Mouse (Mus musculus): Measurements from ENCODE around the gene Fam149a. TPM values are rescaled to one million over a fixed set of nuclear protein-coding genes. Genes with fewer than 3 reads are reported as not detected.
A peak's percentile ranks its signal among the peaks of the same experiment; 100 is the strongest.

Gene Fam149a
- total RNA-seq (2021): 1 to 10 TPM; 2.6 to 3.1 TPM
- long read RNA-seq, experiment 1, partial matches to known transcripts: 1 of 6 reads
- long read RNA-seq, experiment 1, other reads (novel, unspliced or antisense): 2 of 6 reads
- long read RNA-seq, experiment 2, partial matches to known transcripts: 0 of 3 reads
- long read RNA-seq, experiment 2, other reads (novel, unspliced or antisense): 0 of 3 reads

GRCm38 (mm10) chr8:45381963-45382347 lies at the start of gene Fam149a:
Gene Fam149a, minus strand, starts transcription at chr8:45382291.
- DNase-seq: no peak

GRCm38 (mm10) chr8:45420151-45420550 lies 38.1 kb upstream of the Fam149a start:
- DNase-seq: no peak

DNA sequence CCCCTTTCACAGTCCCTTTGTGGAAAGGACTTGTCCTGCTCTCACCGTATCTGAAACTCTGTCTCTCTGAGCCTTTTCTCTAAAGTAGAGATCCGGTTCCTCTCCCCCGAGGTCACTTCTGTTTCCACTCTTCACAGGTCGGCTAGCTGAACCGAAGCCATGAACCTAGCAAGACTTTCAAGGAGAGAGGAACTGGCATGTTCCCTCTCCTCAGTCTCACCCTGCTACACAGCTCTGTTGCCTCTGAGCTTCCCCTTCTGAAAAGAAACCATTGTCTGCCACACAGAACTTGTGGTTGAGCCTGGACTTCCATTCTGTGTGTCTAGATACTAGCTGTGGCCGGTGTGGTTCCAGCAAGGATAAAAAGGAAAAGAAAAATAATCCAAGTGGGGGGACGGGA lies 32.9 kb upstream of the Fam149a start:
- DNase-seq: no peak

DNA sequence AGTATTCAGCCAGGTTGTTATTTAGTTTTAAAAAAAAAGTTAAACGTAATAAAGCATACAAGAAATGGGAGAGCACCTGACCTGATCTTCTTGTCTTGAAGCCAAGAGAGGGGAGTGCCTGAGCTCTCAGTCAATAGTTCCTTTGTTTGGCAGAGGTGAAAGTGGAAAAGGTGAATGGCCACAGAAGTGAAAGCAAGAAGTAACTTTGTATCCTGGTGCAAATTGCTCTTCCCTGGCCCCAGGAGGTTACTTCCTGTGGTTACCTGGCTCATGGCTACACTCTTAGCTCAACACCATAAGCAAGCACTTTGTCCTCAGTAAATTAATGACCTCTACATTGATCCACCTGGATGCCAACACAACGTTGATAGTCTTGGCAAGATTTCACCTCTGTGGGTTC lies 28.8 kb upstream of the Fam149a start, which contains the start of gene Tlr3:
Gene Tlr3, minus strand, starts transcription at position 199 of the 400 bp plus-strand sequence.
- no peak for DNase-seq

DNA sequence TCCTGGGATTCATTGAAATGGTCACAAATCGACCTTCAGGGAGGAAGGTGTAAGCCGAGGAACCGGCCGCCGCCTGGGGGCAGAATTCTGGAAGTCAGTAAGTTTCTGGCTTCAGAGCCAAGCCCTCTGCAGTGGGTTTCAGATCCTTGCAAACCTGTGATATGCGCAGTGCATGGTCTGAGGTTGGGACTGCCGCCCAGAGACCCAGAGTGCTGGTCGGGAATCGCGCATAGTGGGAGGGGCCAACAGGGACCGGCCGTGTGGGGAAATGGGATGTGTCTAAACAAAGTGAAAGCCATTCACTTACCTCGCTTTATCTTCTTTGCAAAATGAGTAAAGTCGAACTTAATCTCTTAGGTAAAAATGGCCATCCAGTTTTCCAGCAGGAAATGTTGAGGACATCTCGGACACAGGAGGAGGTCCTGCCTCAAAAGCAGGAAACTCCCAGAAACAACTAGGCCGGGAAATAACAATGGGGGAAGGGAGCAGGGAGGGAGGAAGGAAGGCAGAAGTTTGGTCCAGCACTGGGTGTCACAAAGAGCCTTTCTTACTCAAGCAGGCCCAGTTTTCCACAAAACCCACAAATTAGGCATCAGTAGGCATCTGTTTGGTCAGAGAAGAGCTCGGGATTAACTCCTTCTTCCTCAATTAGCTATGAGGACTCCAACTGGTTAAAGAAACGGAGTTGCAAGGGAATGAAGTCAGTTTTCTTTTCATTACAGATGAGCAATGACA lies 28.2 kb upstream of the Fam149a start:
- DNase-seq: peak; percentile 55

DNA sequence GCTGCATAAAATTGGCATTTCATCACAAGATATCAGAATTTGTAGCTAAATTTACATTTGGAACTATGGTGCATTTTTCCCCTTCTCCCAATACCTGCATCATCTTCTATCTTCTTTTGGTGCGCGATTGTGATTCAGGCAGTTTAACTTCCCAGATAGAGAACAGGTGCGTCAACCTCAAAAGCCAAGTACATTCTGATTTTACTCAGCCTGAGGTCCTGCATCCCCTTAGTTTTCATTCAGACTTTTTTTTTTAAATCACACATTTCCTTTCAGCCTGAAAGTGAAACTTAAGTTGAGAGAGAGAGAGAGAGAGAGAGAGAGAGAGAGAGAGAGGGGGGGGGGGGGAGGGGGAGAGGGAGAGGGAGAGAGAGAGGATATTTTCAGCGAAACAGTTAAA lies 27.6 kb upstream of the Fam149a start:
- DNase-seq: no peak

GRCm38 (mm10) chr8:45383250-45383649 lies 1.2 kb upstream of the Fam149a start:
- DNase-seq: no peak

- DNase-seq: no peak
Measured at GRCm38 (mm10) chr8:45381075-45381962, 772 bp downstream of the Fam149a start.

- no peak for DNase-seq
Measured at GRCm38 (mm10) chr8:45380598-45380997, 1.5 kb downstream of the Fam149a start.

GRCm38 (mm10) chr8:45374071-45374470 lies 8.0 kb downstream of the Fam149a start:
- no peak for DNase-seq

- DNase-seq: no peak
Measured at GRCm38 (mm10) chr8:45367154-45367553, 14.9 kb downstream of the Fam149a start.

GRCm38 (mm10) chr8:45363220-45363619 lies 18.9 kb downstream of the Fam149a start:
- no peak for DNase-seq

GRCm38 (mm10) chr8:45362323-45362722 lies 19.8 kb downstream of the Fam149a start:
- DNase-seq: no peak

- DNase-seq: no peak
Measured at GRCm38 (mm10) chr8:45359091-45359605, 22.9 kb downstream of the Fam149a start.

GRCm38 (mm10) chr8:45358132-45358918 lies 23.8 kb downstream of the Fam149a start:
- DNase-seq: peak; percentile 25

DNA sequence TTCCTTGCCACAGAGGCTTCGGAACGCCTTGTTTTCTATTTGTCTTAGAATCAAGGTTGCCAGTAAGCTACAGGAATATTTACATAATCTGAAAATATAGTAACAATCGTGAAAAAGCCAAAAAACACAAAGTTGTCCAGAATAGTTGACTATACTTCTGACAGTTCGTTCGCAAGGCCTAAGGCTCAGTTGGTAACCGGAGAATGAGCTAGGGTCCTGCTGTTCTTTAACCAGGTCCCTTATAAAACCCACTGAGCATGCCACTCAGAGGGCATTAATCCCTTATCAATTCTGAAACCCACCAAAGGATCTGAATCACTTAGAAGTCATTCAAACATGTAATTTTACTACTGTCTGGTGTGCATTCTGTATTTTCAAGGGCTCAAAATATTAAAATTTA lies 26.3 kb downstream of the Fam149a start:
- DNase-seq: no peak

DNA sequence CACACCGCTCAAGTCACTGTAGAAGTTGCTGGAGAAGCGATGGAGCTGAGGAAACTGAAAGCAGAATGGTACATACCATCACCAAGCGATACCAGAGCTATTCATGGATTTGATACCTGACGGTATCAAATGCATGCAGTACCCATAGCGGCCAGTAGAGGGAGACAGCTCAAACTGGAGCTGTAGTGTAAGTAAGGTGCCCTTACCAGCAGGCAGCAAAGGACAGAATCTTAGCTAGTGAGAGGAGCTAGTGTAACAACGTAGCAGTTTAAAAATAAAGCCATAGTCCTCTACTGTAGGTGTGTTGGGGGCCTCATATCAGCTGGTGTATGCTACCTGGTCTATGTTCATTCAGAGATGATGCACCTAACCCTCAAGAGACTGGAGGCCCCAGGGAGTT lies 37.1 kb downstream of the Fam149a start:
- DNase-seq: no peak

GRCm38 (mm10) chr8:45344298-45344697 lies 37.8 kb downstream of the Fam149a start:
- DNase-seq: no peak

DNA sequence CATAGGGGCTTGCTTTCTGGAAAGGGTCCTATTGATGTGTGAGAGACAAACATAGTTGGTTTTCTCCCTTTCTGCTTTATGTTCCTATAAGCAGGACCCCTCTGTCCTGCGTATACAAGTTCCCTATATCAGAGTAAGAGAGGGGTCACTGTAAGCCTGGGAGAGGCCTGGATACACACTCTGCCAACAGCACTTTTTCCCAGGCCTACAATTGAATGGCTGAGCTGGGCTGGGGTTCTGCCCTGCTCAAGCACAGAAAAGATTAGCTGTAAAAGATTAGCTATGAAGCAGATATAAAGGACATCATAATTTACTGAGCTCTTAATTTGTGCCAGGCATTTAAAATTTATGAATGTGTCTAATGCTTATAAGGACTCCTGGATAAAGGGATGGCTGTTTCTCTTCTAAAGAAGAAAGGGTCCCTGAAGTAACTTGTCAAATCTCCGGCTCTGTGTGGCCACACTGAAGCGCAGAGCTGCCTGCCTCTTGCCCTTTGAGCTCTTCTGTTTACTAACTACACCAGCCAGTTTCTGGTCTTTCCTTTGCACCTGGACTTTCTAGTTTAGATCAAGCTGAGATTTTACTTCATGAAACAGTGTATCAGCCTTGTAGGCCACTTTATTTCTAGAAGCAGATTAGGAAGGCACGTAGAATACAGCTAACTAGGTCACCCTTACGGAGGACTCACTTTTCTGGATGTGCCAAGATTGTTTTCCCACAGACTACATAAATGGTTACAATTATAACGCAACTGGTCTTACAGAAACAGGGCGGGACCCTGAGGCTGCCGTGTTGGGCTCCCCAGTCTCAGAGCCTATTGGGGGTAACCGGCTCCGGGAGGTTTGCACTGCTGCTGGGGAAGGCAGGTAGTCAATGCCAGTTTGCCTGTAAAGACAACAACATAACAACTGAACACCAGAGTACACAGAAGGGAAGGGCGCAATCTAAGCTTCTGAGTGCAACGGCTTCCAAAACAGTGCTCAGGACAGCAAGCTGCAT lies 40.2 kb downstream of the Fam149a start:
- DNase-seq: no peak

DNA sequence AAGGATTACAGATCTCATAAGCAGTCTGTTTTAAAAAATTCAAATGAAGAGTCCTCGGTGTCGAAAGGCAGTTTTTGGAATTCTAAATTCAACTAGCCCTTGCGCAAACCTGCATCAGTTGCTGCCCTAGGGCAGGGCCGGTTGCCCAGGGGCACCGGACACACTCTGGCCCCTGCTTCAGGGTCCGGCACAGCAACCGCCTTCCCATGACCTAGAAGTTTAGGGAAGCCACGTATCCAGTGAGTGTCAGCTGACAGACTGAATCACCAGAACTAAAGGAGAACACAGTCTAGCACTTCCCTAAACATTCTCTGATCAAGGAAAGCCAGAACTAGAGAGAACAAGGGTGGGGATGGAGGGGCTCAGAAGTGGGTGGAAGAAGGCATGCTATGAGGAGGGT lies 48.6 kb downstream of the Fam149a start:
- no peak for DNase-seq
